Mouse (Mus musculus) forebrain, embryonic 12.5 days (tissue): ENCODE results near the gene Ptpn14. TPM values are rescaled to one million over a fixed set of nuclear protein-coding genes. Genes with fewer than 3 reads are reported as not detected.

Experiments used
- ATAC-seq: fragments of 200-750 bp; cut with Nextera tagmentation; 2 replicates; pipeline ENCODE4 v1.8.0; 2017; ENCODE audit warnings: moderate TSS enrichment; ENCODE audit not compliant: low FRiP score
- H3K27ac ChIP-seq: fragments of 300-500 bp; sonication (generic); 2 replicates; pipeline ENCODE4 v1.5.1; 2016; ENCODE audit warnings: mild to moderate bottlenecking
- H3K27me3 ChIP-seq: fragments of 300-500 bp; sonication (generic); 2 replicates; pipeline ENCODE4 v1.6.1; 2016; ENCODE audit warnings: mild to moderate bottlenecking
- H3K36me3 ChIP-seq: fragments of 300-500 bp; sonication (generic); replicated peaks from 2 replicates; pipeline ENCODE4 v1.6.1; 2016; ENCODE audit warnings: mild to moderate bottlenecking
- H3K4me1 ChIP-seq: fragments of 300-500 bp; sonication (generic); 2 replicates; pipeline ENCODE4 v1.6.1; 2016
- H3K4me2 ChIP-seq: fragments of 300-500 bp; sonication (generic); 2 replicates; pipeline ENCODE4 v1.6.1; 2016; ENCODE audit warnings: mild to moderate bottlenecking, moderate library complexity
- H3K4me3 ChIP-seq: fragments of 300-500 bp; sonication (generic); replicated peaks from 2 replicates; pipeline ENCODE4 v1.5.1; 2016; ENCODE audit warnings: mild to moderate bottlenecking
- H3K9ac ChIP-seq: fragments of 300-500 bp; sonication (generic); 2 replicates; pipeline ENCODE4 v1.6.1; 2016; ENCODE audit warnings: mild to moderate bottlenecking
- H3K9me3 ChIP-seq: fragments of 300-500 bp; sonication (generic); 2 replicates; pipeline ENCODE4 v1.6.1; 2016
- WGBS: fragments of 180-500 bp; shearing (Covaris S2); methylation state at CpG from one replicate; pipeline ENCODE4 v1.1.7; 2016; 5-methylcytosine and 5-hydroxymethylcytosine counted together
- polyA plus RNA-seq: library from polyadenylated mRNA; unstranded; fragments of >200 nt; fragmentation: Nextera tagmentation; extraction: Ambion mirVana; gene quantifications from 2 replicates; pipeline ENCODE4 v1.2.1, GENCODE M21; 2016

Gene Ptpn14
- polyA plus RNA-seq, 1 experiment from 2014 or later: 2.8 TPM

DNA sequence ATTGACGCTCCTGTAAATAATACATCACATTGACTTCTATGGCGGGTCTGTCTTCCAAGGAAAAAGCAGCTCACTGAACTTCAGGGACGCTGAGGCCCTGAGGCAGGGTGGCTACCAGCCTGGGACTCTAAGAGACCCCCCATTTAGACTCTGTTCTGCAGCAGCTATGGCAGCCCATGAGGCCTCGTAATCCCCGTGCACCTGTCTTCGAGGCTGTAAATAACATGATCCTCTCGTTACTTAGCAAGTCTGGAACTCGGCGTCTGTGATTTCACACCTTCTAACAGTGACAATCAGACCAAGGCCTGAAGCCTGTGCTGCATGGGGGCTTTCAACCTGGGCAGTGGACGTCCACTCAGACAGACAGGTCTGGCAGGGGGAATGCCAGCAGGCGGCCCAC, 175.1 kb downstream of the Ptpn14 start:
- ATAC-seq: no peak
- WGBS: 80% methylated on average over 11 of the region's 11 CpGs
- Histone ChIP-seq H3K27ac (no peak overlapping the region), H3K4me3 (no peak overlapping the region), H3K36me3 (0 out of 2 replicates have a peak, but pooled peaks cover under 1% of the 10 kb centered on the region), H3K9ac (no peak overlapping the region), H3K4me1 (peaks cover 5% of the 10 kb centered on the region), H3K9me3 (no peaks in the 10 kb centered on the region), H3K27me3 (no peaks in the 10 kb centered on the region), H3K4me2 (no peak overlapping the region)

DNA sequence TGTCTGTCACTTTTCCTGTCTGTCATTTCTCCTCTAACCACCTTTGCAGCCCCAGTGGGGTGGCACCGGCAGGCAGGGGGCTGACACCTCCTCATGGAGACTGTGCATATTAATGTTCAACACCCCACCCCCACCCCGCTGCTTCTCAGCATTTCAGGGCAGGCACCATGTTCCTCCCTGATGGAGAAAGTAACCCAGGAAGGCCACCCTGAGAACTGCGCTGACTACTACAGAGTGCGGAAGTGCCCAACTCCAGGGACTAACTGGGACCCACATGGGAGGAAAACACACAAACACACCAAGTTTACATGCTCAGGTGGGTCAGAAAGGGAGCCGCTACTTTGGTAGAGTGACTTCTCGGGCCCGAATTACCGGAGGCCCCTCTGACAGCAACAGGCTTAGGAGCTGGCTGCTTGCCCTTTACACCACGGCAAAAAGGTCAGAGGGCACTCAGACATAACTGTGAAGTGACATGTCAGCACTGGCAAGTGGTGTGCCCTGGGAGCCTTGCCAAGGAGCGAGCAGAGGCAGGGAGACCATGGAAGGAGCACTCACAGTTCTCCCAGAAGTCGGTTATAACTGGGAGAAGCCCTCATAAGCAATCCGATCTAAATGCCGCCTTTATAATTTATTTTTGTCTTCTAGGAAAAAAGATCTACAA, 182.7 kb downstream of the Ptpn14 start:
- Histone ChIP-seq H3K36me3 (0 out of 2 replicates have a peak, but pooled peaks cover 4% of the 10 kb centered on the region), H3K27me3 (peaks cover 16% of the 10 kb centered on the region; the same call in 1 of the 2 replicates), H3K9me3 (no peaks in the 10 kb centered on the region), H3K4me1 (peaks cover 27% of the 10 kb centered on the region), H3K27ac (no peak overlapping the region), H3K4me2 (no peak overlapping the region), H3K4me3 (no peak overlapping the region), H3K9ac (no peak overlapping the region)
- no peak for ATAC-seq
- WGBS: 76% methylated on average over 13 of the region's 13 CpGs

DNA sequence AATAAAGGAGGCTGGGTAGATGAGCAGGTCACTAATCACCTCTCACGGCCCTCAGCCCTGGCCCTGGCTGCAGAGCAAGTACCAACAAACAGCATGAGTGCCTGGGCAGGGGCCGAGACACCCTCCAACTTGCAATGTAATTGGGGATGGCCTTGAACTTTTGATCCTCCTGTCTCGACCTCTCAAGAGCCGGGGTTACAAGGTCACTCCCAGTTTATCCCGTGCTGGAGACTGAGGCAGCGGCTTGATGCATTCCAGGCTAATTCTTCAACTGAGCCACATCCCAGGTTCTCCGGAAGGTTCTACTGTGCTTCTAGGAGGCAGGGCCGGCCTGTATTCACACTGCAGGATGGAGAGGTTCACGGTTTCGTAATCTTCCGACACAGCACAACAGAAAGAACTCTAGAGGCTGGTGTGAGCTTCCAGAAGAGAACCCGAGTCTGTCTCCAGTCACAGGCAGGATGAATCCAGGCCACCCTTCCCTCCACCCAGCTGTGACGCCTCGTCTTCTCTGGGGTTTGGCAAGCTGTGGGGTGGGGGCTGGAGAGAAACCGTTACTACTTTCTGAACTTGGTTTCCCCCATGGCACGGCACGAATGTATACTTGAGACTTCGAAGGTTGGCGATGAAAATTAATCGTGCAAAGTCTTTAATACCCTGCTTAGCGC, 185.2 kb downstream of the Ptpn14 start:
- Histone ChIP-seq H3K9me3 (no peaks in the 10 kb centered on the region), H3K4me2 (no peak overlapping the region), H3K27ac (no peak overlapping the region), H3K4me3 (no peak overlapping the region), H3K27me3 (peaks cover 30% of the 10 kb centered on the region), H3K4me1 (peaks cover 46% of the 10 kb centered on the region), H3K9ac (no peak overlapping the region), H3K36me3 (0 out of 2 replicates have a peak, but pooled peaks cover 3% of the 10 kb centered on the region)
- no peak for ATAC-seq
- 88% methylated on average over 21 of the region's 21 CpGs for WGBS

DNA sequence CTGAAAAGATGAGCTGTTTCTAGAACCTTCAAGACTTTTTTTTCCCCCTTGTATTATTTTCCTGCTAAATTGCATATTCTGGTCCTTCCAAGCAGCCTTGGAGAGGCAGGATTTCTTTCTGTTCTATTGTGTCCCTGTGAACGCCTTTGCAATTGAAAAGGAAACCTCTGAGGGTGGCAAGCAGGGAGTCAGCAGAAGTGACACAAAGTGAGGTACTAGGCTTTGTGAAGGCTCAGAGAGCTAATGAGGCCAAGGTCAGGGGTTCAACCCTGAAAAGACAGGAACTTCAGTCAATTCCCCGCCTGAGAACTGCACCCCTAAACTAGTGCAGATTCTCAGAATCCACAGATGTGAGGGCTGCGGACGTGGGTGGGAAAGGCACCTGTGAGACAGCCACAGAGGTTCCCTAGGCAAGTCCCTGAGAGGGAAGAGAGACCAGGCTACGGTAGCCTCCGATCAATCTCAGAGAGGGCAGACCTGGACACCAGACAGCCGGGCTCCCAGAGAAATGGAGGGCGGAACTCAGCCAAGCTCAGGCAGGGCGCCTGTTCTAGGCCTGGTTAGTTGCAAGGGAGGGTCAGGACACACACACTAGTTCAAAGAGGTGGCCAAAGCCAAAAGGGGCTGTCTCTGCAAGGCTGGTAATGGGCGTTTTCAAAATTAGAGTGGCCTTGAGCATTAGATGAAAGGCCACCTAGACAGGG, 188.5 kb downstream of the Ptpn14 start:
- Histone ChIP-seq H3K4me2 (no peak overlapping the region), H3K36me3 (no peaks in the 10 kb centered on the region), H3K9ac (no peak overlapping the region), H3K4me3 (no peak overlapping the region), H3K4me1 (peaks cover 45% of the 10 kb centered on the region), H3K9me3 (no peaks in the 10 kb centered on the region), H3K27me3 (peaks cover 57% of the 10 kb centered on the region), H3K27ac (no peak overlapping the region)
- ATAC-seq: no peak
- WGBS: 24% methylated on average over 10 of the region's 10 CpGs

DNA sequence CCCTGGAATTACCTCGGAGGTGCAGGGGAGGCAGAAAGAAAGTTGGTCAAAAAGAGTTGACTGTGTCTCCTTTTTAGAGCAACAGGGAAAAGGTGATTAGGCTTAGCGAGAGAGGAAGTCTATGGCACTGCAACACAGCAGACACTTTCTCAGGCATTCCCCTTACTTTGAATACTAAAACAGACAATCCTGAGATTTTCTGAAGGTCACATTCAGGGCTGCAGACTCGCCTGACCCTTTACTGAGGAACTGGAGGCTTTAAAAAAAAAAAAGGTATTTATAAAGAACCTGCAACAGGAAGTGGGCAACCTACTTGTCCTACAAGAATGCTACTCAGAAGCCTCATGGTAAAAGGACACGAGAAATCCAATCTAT, 189.0 kb downstream of the Ptpn14 start:
- 37% methylated on average over 4 of the region's 4 CpGs for WGBS
- no peak overlapping the region for H3K9ac ChIP-seq
- H3K4me3 ChIP-seq: no peak overlapping the region
- ATAC-seq: no peak
- H3K27ac ChIP-seq: no peak overlapping the region
- H3K4me1 ChIP-seq: peaks cover 49% of the 10 kb centered on the region
- no peaks in the 10 kb centered on the region for H3K36me3 ChIP-seq
- no peaks in the 10 kb centered on the region for H3K9me3 ChIP-seq
- H3K27me3 ChIP-seq: peaks cover 61% of the 10 kb centered on the region
- no peak overlapping the region for H3K4me2 ChIP-seq

DNA sequence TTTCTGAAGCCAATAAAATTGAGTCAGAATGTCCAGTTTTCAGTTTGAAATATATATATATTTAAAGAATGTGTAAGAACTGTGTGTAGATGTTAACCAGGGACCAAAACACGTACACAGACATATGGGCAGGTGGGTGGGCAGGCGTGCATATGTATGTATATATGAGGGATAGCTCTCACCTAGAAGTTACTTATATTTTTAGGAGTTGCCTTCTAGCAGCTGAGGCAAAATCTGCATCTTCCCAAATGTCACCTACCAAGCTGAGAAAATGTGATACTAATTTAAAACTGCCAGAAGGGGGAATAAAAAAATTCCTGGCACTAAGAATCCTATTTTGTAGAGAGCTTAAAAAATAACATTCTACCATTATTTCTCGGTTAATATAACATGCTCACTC, 191.7 kb downstream of the Ptpn14 start:
- WGBS: 92% methylated on average over 3 of the region's 3 CpGs
- no peak overlapping the region for H3K4me3 ChIP-seq
- peaks cover 73% of the 10 kb centered on the region for H3K27me3 ChIP-seq
- ATAC-seq: no peak
- peaks cover 48% of the 10 kb centered on the region for H3K4me1 ChIP-seq
- no peak overlapping the region for H3K27ac ChIP-seq
- H3K9ac ChIP-seq: no peak overlapping the region
- no peaks in the 10 kb centered on the region for H3K36me3 ChIP-seq
- H3K4me2 ChIP-seq: no peak overlapping the region
- H3K9me3 ChIP-seq: no peaks in the 10 kb centered on the region

DNA sequence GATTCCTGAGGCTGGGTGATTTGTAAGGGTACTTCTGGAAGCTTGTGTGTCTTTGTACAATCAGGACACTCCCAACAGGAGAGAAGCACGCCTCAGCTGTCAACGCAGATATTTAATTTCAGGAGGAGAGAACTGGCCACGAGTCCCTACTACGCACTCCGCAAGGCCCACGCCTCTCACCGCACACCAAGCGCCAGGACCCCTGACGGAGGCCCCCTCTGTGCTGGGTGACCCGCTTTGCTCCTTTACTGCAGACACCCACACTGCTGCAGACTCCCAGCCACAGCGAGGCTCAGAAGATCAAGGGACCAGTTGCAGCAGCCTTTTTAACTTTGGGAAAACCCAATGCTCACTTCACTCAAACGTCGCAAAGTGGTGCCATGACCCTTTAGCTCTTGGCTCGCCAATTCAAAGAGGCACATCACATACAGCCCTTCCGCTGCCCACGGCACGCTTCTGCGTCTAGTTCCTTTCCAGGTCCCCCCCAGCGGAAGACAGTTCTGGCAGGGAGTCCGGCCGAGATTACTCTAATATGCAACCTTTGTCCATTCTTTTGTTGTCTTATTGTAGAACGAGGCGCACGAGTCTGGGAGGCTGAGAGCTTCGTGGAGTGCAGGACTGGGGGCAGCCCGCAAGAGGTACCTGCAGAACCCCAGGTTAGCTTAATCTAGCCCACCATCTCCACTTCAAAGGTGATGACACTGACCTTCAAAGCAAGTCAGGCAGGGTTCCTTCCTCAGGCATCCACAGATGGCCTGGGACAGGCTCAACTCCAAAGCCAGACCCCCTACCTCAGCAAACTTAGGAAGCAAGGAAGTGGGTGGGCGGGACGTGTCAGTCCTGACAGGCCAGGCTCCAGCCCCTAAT, 192.9 kb downstream of the Ptpn14 start:
- H3K36me3 ChIP-seq: no peaks in the 10 kb centered on the region
- H3K4me1 ChIP-seq: peaks cover 43% of the 10 kb centered on the region
- peak overlapping the region; percentile 78; the same call in 1 of the 2 replicates for H3K9ac ChIP-seq
- H3K27ac ChIP-seq: no peak overlapping the region
- H3K9me3 ChIP-seq: no peaks in the 10 kb centered on the region
- peak overlapping the region; percentile 98 for H3K4me2 ChIP-seq
- 54% methylated on average over 28 of the region's 28 CpGs for WGBS
- ATAC-seq: peak; percentile 47; the same call in 1 of the 2 replicates
- H3K4me3 ChIP-seq: peak overlapping the region; percentile 73
- H3K27me3 ChIP-seq: peaks cover 75% of the 10 kb centered on the region

DNA sequence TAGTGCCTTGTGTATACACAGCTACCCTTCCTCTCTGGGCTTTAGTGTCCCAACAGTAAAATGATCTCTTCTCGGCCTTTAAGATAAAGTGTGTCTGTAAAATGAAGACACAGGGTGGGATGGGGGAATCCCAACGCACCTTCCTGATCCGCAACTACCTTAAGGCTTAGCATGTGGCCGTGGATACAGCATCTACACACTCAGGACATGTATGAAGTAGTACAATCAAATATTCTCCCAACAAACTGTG, 193.4 kb downstream of the Ptpn14 start:
- no peaks in the 10 kb centered on the region for H3K9me3 ChIP-seq
- no peak overlapping the region for H3K27ac ChIP-seq
- peaks cover 75% of the 10 kb centered on the region for H3K27me3 ChIP-seq
- H3K4me2 ChIP-seq: peak overlapping the region; percentile 98
- H3K4me3 ChIP-seq: peak overlapping the region; percentile 73
- H3K36me3 ChIP-seq: no peaks in the 10 kb centered on the region
- 6% methylated on average over 4 of the region's 4 CpGs for WGBS
- H3K4me1 ChIP-seq: peaks cover 41% of the 10 kb centered on the region
- H3K9ac ChIP-seq: peak overlapping the region; percentile 78
- ATAC-seq: no peak; the same call in 1 of the 2 replicates

DNA sequence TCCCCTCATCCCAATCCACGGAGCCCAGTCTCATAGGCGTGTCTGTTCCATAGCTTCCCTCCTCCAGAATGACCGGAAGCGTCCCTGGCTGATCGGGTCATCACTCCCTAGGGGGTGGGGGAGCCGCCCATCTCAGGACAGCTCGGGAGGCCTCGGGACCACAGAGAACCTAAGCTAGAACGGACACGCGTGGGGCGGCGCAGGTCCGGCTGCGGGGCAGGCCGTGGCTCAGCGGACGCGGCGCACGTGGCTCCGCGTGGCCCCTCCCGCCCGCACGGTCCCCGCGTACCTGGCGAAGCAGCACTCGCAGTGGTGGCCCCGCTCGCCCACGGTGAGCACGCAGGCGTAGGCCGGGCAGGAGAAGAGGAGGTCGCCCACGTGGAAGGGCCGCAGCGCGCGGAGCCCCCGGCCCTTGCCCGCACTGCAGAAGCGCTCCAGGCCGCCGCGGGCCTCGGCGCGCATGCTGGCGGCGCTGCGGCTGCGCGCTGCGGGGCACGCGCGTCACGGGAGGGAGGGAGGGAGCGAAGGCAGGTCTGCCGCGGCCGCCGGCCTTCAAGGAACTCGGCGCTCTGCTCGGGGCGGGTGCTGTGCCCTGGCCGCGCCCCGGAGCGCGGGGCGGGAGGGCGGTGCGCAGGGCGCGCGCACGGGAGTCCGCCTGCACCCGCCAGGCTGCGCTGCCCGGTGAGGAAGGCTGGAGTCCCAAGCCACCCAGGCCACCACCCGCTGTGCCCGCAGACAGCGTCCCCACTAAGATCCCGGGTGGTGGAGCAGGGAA, 193.9 kb downstream of the Ptpn14 start, which contains the start of gene Smyd2:
Gene Smyd2 (minus strand): TSS at position 546 of the 775 bp plus-strand sequence.
- H3K4me3 ChIP-seq: peak within 1 kb of the TSS; percentile 73
- peak within 1 kb of the TSS; percentile 78 for H3K9ac ChIP-seq
- peaks cover 36% of the 10 kb centered on the region for H3K4me1 ChIP-seq
- H3K27me3 ChIP-seq: peaks cover 71% of the 10 kb centered on the region
- WGBS: under 1% methylated on average over 65 of the region's 90 CpGs
- peak within 1 kb of the TSS; percentile 98 for H3K4me2 ChIP-seq
- 0 out of 2 replicates have a peak within 1 kb of the TSS, but pooled peaks have one; percentile 5 for H3K27ac ChIP-seq
- peak; percentile 89 for ATAC-seq
- no peaks in the 10 kb centered on the region for H3K9me3 ChIP-seq
- H3K36me3 ChIP-seq: no peaks in the 10 kb centered on the region

DNA sequence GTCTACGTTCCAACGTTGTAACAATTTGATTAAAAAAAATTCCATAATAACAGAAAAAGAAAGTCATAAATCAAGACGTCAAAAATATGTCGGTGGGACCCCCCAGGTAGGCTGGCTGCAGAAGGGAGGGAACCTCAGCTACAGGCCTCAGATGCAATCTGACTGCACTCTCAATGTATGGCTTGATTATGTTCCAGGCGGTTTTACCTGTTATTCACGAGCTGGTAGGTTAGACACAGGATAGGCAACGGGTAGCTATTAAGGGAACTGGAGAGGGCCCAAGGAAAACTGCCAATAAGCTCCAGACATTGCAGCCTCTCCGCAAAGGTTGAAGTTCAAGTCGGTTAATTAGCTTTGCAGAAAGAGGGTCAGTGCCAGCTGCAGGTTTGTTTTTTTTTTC, 194.7 kb downstream of the Ptpn14 start:
- Histone ChIP-seq H3K36me3 (no peaks in the 10 kb centered on the region), H3K4me3 (peak overlapping the region; percentile 73), H3K27ac (no peak overlapping the region), H3K9me3 (no peaks in the 10 kb centered on the region), H3K4me1 (peaks cover 29% of the 10 kb centered on the region), H3K4me2 (peak overlapping the region; percentile 98), H3K27me3 (peaks cover 64% of the 10 kb centered on the region), H3K9ac (no peak overlapping the region)
- no peak for ATAC-seq
- WGBS: 20% methylated on average over 9 of the region's 9 CpGs

DNA sequence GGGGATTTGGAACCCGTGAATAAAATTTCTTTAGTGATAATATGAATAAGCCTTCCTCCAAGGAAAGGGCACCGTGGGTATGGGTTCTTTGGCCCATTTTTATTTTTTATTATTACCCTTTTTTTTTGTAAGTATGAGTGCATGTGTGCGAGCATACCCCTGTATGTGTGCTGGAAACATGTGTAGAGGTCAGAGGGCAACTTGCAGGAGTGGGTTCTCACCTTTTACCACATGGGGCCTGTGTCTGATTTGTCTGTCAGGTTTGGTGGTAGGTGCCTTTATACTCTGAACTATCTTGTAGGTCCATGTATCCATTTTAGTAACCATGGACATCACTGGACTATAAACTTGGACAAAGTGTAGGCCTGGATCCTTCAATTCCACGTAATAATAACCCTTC, 195.1 kb downstream of the Ptpn14 start:
- Histone ChIP-seq H3K9ac (no peak overlapping the region), H3K27ac (no peak overlapping the region), H3K9me3 (no peaks in the 10 kb centered on the region), H3K4me3 (no peak overlapping the region), H3K36me3 (no peaks in the 10 kb centered on the region), H3K27me3 (peaks cover 61% of the 10 kb centered on the region), H3K4me1 (peaks cover 27% of the 10 kb centered on the region), H3K4me2 (no peak overlapping the region)
- WGBS: 65% methylated on average over 4 of the region's 4 CpGs
- no peak for ATAC-seq
